Mouse (Mus musculus) left cerebral cortex, adult 8-10 months (tissue): Measurements from ENCODE around the gene Tmed2. TPM values are rescaled to one million over a fixed set of nuclear protein-coding genes. Genes with fewer than 3 reads are reported as not detected.
"Not testable (repeated sequence)": the region's sequence is repeated elsewhere in the genome, so short reads cannot be mapped to it uniquely, and the experiment has no call there.

Source experiments
- DNase-seq, 2 experiments: peaks; one replicate each; pipeline ENCODE4 v3.0.0; 2022; ENCODE audit warnings: low spot score in 2 of 2
- total RNA-seq, 4 experiments: library from RNA; stranded (reverse); gene quantifications; 2 replicates each; pipeline ENCODE4 v1.2.4; 2022

Gene Tmed2
- 100 to 1,000 TPM; 104 to 114 (median 110) TPM for total RNA-seq

GRCm38 (mm10) chr5:124540383-124540786 is at the start of gene Tmed2:
Gene Tmed2 (plus strand): TSS chr5:124540695.
- peak; percentile 93 to 97 for DNase-seq

DNA sequence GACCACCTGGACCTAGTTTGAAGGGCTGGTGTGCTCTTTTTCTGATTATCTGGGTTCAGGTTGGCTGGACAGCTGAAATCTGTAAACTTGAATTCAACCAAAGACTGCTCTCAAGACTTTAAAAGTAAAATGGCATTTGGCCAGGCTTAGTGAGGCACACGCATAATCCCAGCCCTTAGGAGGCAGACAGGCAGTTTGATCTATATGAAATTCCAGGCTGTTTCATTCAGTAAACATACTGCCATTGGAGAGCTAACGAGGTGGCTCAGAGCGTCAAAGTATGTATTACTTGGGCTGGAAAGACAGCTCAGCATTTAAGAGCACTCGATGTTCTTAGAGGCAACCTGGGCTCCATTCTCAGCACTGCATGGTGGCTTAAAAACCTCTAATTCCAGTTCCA is 48.8 kb upstream of the Tmed2 start:
- no peak for DNase-seq

- no peak for DNase-seq
These were observed 47.9 kb upstream of the Tmed2 start for GRCm38 (mm10) chr5:124492618-124493017.

DNA sequence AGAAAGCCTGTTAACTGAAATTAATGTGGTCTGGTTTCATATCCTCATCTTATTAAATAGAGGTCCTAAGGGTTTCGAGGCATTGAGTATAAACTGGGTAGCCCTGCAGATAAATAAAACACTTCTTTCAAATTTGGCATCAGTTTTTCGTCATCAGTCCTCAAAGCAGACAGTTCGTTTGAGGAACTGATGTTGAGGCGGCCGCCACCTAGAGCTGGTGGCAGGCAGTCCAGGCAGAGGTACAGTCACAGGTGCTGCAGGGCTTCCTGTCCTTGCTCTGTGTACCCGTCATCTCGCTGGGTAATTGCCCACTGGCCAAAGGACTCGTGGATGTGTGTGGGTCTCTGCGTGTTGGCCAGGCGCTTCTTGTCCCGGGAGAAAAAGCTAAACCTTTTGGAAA is 47.0 kb upstream of the Tmed2 start:
- DNase-seq = no peak

GRCm38 (mm10) chr5:124495547-124495946 is 44.9 kb upstream of the Tmed2 start:
- peak in 1 of 2 experiments; percentile 52 for DNase-seq

DNA sequence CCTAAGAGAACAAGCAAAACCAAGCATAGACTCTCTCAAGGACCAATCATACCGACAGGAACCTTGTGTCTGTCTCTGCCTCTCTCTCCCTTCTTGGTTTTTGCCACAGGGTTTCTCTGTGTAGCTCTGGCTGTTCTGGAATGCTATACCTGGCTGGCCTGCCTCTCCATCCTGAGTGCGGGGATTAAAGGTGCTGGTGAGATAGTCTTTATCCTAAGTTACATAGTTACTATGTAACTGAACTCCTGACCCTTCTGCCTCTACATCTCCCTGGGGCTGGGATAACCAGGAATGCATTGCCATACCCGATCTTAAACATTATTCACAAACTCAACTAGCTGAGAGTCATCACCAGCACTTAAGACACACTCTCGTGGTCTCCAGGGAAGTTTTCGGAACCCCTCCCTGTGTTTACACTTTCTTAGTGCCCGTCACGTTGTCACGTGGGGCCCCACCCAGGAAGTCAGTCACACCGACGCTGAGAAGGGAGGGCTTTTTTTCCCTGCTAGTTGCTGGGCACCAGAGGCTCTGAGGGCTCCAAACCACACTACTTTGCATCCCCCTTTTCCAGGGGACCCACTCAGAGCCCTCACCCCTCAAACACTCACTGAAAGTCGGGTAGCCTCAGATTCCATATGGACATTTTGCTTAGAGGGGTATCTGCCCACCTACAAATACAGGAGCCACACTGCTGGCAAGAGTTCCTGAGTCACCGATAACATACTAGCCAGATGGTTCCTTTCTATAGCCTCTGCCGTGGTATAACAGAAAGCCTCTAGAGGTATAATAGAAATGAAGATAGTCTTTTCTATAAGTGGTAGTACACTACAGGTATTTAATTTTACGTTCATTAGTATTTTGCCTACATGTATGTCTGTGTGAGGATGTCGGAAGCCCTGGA is 43.6 kb upstream of the Tmed2 start:
- DNase-seq = no peak

DNA sequence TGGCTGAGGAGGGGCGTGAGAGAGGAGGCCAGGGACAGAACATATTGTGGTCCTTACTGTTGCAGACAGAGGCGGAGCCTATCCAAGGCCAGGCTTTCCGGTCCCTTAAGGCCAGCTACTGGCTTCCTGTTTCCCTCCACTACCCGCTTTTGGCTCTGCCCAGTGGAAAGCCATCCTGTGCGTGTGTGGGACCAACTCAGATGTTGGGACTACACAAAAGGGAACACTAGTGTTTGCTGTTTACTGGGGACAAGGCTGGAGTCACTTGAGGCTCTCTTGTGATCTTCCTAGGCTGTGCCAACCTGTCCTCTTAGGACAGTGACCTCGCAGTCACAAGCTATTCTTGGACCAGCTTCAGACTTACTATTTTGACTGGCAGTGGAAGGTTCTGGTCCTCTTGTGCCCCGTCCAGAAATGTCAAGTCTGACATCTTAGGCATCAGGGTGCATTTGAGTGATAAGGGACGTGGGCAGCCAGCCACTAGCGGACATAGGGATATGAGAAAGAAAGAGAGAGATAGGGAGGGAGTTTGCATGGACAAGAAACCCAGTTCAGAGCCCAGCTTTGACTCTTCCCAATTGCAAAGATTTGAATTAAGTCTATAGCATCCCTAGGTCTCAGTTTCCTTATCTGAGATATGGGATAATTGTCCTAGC is 42.1 kb upstream of the Tmed2 start:
- no peak for DNase-seq

DNA sequence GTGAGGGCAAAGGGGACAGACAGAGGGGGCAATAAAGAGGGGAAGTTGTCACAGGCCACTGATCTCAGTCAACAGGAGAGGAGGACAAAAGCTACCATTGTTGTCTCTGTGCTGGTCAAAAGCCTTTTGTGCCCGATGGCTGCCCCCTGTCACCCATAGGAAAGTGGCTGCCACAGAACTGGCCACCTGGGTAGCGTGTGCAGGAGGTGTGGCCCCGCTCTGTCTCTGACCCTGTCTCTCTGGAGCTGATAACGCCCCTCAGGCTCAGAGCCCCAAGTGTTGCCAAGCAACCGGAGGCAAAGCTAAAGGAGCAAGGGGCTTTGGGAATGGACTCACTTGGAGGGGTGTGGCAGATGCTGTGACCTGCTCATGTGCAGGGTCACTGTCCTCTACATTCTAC is 41.5 kb upstream of the Tmed2 start:
- DNase-seq = no peak

GRCm38 (mm10) chr5:124500037-124500436 is 40.5 kb upstream of the Tmed2 start:
- not testable (repeated sequence) for DNase-seq

DNA sequence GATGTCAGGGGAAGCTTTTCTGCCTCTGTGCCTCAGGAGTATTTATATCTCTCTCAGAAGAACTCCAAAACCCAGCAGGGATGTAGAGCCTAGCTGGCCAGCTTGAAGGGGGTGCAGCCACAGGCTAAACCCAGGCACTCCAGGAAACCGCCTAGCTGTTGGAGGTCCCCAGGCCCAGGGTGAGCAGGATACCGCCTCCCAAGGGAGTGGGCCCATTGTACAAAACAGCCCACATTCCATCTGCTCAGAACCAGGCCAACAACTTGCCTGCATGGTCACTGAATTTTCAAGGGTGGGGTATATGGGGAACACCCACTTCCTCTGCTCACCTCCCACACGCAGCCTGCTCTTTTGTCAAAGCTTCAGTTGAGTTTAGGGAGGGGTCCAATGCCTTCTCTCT is 39.9 kb upstream of the Tmed2 start:
- peak in 1 of 2 experiments; percentile 78 for DNase-seq

DNA sequence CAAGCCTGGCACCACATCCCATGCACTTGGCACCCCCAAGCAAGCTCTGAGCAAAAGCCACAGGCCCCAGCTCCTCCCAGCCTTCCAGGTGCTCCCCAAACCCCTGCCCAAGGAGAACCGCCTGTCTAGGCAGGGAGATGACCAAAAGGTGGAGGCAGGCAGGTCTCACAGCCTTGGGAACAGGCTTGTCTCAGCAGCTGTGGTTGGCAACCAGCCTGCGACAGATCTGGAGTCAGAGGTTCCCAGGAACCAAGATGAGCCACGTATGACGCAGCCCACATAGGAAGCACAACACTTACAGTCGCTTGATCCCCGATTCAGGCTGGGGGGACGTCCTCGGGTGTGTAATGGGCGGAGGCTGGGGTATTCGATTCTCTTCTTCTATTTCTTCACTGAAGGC is 39.0 kb upstream of the Tmed2 start:
- DNase-seq = no peak

DNA sequence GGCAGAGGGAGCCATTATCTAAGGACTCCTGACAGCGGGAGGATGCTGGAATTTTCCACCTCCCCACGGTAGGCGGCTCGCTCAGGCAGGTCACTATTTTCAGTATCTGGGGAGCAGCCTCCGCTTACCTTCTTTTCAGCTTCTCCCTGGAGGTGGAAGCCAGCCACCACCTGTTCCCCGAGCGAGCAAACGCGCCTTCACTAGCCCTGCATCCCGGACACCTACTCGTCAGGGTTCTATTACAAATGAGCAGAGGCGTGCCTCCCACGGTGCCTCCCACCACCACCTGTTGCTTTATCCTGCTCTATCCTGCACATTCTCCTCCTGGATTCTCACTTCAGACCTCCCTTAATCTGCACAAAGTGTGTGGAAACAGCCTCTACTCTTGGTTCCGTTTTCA is 36.8 kb upstream of the Tmed2 start:
- DNase-seq = peak; percentile 83 to 95

- no peak for DNase-seq
These were observed 35.3 kb upstream of the Tmed2 start for GRCm38 (mm10) chr5:124505235-124505634.

GRCm38 (mm10) chr5:124506731-124507359 is 33.6 kb upstream of the Tmed2 start:
- no peak for DNase-seq

- no peak for DNase-seq
These were observed 31.3 kb upstream of the Tmed2 start for GRCm38 (mm10) chr5:124509200-124509599.

DNA sequence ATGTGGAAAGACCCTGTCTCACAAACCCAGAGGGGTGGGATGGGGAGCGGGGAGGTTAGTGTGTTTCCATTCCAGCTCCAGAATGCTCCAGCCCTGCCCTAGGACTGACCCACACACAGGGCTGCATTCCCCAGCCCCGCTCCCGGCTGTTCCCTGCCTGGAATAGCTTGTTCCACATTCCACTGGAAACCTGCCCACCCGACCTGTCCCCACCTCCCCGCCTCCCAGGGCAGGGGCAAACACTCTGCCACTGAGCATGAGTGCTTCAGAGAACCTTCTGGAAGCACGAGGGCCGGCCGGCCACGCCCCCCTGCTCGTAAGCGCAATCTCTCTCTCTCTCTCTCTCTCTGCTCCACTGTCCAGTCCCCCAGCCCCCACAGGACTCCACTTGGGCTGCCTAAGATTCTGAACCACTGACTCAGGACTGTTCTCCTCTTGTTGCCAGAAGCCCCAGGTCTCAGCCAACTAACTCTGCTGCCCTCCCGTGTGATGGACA is 30.7 kb upstream of the Tmed2 start:
- no peak for DNase-seq

DNA sequence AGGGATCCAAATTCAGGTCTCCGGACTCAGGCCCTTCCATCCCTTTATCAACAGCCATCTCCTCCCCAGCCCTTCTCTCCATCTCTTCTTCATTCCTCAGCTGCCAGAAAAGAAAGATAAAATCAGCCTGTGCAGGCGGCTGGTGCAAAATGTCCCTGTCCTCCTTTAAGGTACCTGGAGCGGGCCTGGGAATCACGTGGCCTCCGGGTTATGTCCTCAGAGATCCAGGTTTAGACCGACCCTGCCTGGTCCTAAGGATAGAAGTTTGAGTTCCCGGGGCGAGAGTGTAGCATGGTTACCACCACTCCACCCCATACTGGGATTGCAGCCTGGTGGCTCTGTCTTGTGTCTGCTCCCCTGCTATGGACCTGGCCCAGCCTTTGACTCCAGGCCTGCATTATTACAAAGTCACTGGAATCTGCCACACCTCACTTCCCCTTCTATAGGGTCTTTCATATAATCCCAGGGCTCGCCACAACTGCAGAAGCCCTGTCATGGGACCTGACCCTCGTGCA is 29.9 kb upstream of the Tmed2 start:
- no peak for DNase-seq

DNA sequence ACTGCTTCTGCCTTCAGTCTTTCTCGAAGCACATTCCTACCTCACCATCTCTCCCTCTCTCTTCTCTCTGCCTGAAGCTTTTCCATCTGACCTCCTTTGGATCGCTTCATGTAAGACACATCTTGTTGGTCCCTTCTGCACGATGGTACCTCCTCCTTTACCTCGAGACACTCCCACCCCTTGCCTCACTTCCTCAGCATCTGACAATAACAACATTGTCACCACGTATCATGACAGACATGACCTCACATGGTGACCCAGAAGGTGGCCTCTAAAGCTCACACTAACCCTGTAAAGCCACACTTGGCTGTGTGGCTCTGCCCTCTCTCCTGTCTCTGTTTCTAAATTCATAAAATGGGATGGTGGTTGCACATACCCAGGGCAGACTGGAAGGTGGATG is 24.7 kb upstream of the Tmed2 start:
- no peak for DNase-seq

DNA sequence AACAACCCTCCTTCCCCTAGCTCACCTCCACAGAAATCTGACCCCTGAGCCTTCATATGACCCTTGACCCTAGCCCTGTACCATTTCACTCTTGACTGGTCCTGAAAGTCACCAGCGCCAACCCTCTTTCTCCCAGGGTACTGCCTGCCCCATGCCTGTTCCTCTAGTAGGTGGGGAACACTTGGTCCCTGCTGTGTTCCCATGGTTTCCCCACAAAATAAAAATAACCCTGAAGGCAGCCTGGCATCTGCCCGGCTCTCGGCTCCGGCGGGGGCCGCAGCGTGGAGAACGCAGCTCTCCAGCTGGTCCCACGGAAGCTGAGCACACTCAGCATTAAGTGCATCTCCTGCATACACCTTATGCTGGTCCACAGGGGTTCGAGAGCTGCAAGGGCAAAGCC is 21.8 kb upstream of the Tmed2 start:
- DNase-seq = peak in 1 of 2 experiments; percentile 85

DNA sequence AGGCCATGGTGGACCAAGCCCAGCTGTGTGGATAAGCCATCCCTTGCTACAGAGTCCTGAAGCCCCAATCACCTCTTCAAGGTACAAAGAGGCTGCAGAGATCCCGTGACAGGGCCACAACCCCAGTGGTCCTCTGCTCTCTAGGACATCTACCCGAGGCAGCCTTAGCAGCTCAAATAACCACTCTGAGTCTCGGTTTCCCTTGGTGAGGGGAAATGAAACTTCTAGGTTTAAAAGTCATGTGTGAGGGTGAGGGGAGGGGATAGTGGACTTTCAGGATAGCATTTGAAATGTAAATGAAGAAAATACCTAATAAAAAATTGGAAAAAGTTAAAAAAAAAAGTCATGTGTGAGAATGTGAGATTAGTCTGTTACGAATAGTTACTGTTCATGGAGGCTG is 18.9 kb upstream of the Tmed2 start:
- DNase-seq = no peak

- no peak for DNase-seq
These were observed 17.5 kb upstream of the Tmed2 start for GRCm38 (mm10) chr5:124523032-124523431.

- DNase-seq = no peak
These were observed 15.6 kb upstream of the Tmed2 start for GRCm38 (mm10) chr5:124524943-124525342.
